Mouse (Mus musculus) adrenal gland, adult (tissue): ENCODE results near the gene Olfr173.

Source experiments
- DNase-seq, 2 experiments: peaks; one replicate each; pipeline ENCODE4 v3.0.0; 2022 to 2023; ENCODE audit warnings: low spot score in 1 of 2; ENCODE audit not compliant: inconsistent age in 2 of 2

The Olfr173 gene

GRCm38 (mm10) chr16:58800168-58800567 lies at the start of gene Olfr173:
Olfr173 (minus strand) TSS chr16:58800268.
- no peak for DNase-seq

GRCm38 (mm10) chr16:58826732-58827319 lies 26.8 kb upstream of the Olfr173 start, which contains the start of gene Olfr175-ps1:
Olfr175-ps1 (minus strand) TSS chr16:58826782.
- DNase-seq: no peak

GRCm38 (mm10) chr16:58763076-58763475 lies 37.0 kb downstream of the Olfr173 start, which contains the start of gene Olfr172:
Olfr172 (minus strand) TSS chr16:58763176.
- DNase-seq: no peak

- DNase-seq: no peak
Observed at GRCm38 (mm10) chr16:58756191-58756590, 43.9 kb downstream of the Olfr173 start.

GRCm38 (mm10) chr16:58751314-58751713 lies 48.8 kb downstream of the Olfr173 start:
- peak in 1 of 2 experiments; percentile 44 for DNase-seq

- DNase-seq: no peak
Observed at GRCm38 (mm10) chr16:58746715-58747114, 53.4 kb downstream of the Olfr173 start.
